Mouse (Mus musculus) mouse embryonic stem cell (cell line): Measurements from ENCODE around the gene Ppp3ca.

ENCODE experiments used
- in situ Hi-C, 2 experiments: fragments of 300-500 bp; cut with MboI; formaldehyde crosslinking; loops; 1 replicate in 1 of 2; 3 replicates in 1 of 2; pipeline ENCODE4 v1.14.3; 2019 to 2020; ENCODE audit warnings: low sequenced_read_pairs in 2 of 2, low pct_unique_long_range_greater_than_20kb in 1 of 2, mixed read lengths in 1 of 2; ENCODE audit not compliant: unreplicated experiment in 1 of 2

Ppp3ca gene

GRCm38 (mm10) chr3:136911276-136911675, 241.4 kb downstream of the Ppp3ca start:
- in situ Hi-C loops: no loop called here

- in situ Hi-C loops: no loop called here
Observed at GRCm38 (mm10) chr3:136917080-136917479, 247.2 kb downstream of the Ppp3ca start.

- in situ Hi-C loops: no loop called here
Observed at GRCm38 (mm10) chr3:136933071-136933470, 263.1 kb downstream of the Ppp3ca start.

GRCm38 (mm10) chr3:136940733-136941601, 271.0 kb downstream of the Ppp3ca start:
- in situ Hi-C loops: no loop called here

- in situ Hi-C loops: no loop called here
Observed at GRCm38 (mm10) chr3:136941602-136941926, 271.6 kb downstream of the Ppp3ca start.

- in situ Hi-C loops: no loop called here
Observed at GRCm38 (mm10) chr3:136945550-136945949, 275.6 kb downstream of the Ppp3ca start.

GRCm38 (mm10) chr3:136946662-136947061, 276.7 kb downstream of the Ppp3ca start:
- in situ Hi-C loops: no loop called here

- in situ Hi-C loops: no loop called here
Observed at GRCm38 (mm10) chr3:136948142-136948541, 278.2 kb downstream of the Ppp3ca start.

- in situ Hi-C loops: no loop called here
Observed at GRCm38 (mm10) chr3:136951792-136952191, 281.9 kb downstream of the Ppp3ca start.

- in situ Hi-C loops: no loop called here
Observed at GRCm38 (mm10) chr3:136952822-136953221, 282.9 kb downstream of the Ppp3ca start.

GRCm38 (mm10) chr3:136955043-136955442, 285.1 kb downstream of the Ppp3ca start:
- in situ Hi-C loops: no loop called here

- in situ Hi-C loops: no loop called here
Observed at GRCm38 (mm10) chr3:136960314-136960713, 290.4 kb downstream of the Ppp3ca start.

GRCm38 (mm10) chr3:136966786-136967185, 296.9 kb downstream of the Ppp3ca start:
- in situ Hi-C loops: no loop called here

- in situ Hi-C loops: no loop called here
Observed at GRCm38 (mm10) chr3:136967510-136967909, 297.6 kb downstream of the Ppp3ca start.

GRCm38 (mm10) chr3:136969796-136970195, 299.9 kb downstream of the Ppp3ca start:
- in situ Hi-C loops: no loop called here

GRCm38 (mm10) chr3:136977859-136978258, 307.9 kb downstream of the Ppp3ca start:
- in situ Hi-C loops: no loop called here

- in situ Hi-C loops: no loop called here
Observed at GRCm38 (mm10) chr3:136980915-136981588, 311.1 kb downstream of the Ppp3ca start.

- in situ Hi-C loops: no loop called here
Observed at GRCm38 (mm10) chr3:136981589-136981924, 311.6 kb downstream of the Ppp3ca start.

- in situ Hi-C loops: no loop called here
Observed at GRCm38 (mm10) chr3:136982021-136982420, 312.1 kb downstream of the Ppp3ca start.
